Mouse (Mus musculus) megakaryocyte, adult 5-6 weeks (primary cell): ENCODE results near the gene Rdh9. TPM values are rescaled to one million over a fixed set of nuclear protein-coding genes. Genes with fewer than 3 reads are reported as not detected.

ENCODE experiments used
- ATAC-seq: 2 replicates; pipeline ENCODE4 v1.8.0; 2016; ENCODE audit warnings: mild to moderate bottlenecking, inconsistent platforms; ENCODE audit not compliant: poor library complexity, severe bottlenecking
- total RNA-seq, 2 experiments: library from RNA; stranded (forward) in 1 of 2; stranded (reverse) in 1 of 2; fragments of 153-499, 151-499 nt in 1 of 2; fragments of 221-1000, 200-1000 nt in 1 of 2; gene quantifications; 2 replicates each; pipeline versions ENCODE4 v1.2.3 to v1.2.4; 2015 to 2017

Rdh9 gene
- not detected in 2 replicates for total RNA-seq (2015)
- total RNA-seq (2017) = not detected in 2 replicates

- ATAC-seq = no peak
Measured at GRCm38 (mm10) chr10:127776011-127776410, at the start of gene Rdh9. Gene Rdh9, plus strand, starts transcription at chr10:127776386.

GRCm38 (mm10) chr10:127728437-127728836 is 47.7 kb upstream of the Rdh9 start:
- ATAC-seq = no peak

GRCm38 (mm10) chr10:127730285-127730932 is 45.8 kb upstream of the Rdh9 start:
- ATAC-seq = peak; percentile 22

- no peak for ATAC-seq
Measured at GRCm38 (mm10) chr10:127730933-127731310, 45.3 kb upstream of the Rdh9 start.

- ATAC-seq = peak; percentile 67
Measured at GRCm38 (mm10) chr10:127731397-127731796, 44.8 kb upstream of the Rdh9 start.

- ATAC-seq = no peak
Measured at GRCm38 (mm10) chr10:127734434-127734833, 41.8 kb upstream of the Rdh9 start.

GRCm38 (mm10) chr10:127736266-127736665 is 39.9 kb upstream of the Rdh9 start:
- 0 out of 2 replicates have a peak, but pooled peaks have one; percentile 14 for ATAC-seq

GRCm38 (mm10) chr10:127736916-127737315 is 39.3 kb upstream of the Rdh9 start:
- ATAC-seq = peak; percentile 67

GRCm38 (mm10) chr10:127737552-127737951 is 38.6 kb upstream of the Rdh9 start:
- peak; percentile 1; the same call in 1 of the 2 replicates for ATAC-seq

- ATAC-seq = no peak
Measured at GRCm38 (mm10) chr10:127738151-127738882, 37.9 kb upstream of the Rdh9 start.

- ATAC-seq = peak; percentile 60
Measured at GRCm38 (mm10) chr10:127739083-127739660, 37.0 kb upstream of the Rdh9 start, which contains the start of gene Zbtb39. Gene Zbtb39, plus strand, starts transcription at chr10:127739538.

- no peak for ATAC-seq
Measured at GRCm38 (mm10) chr10:127739661-127740161, 36.5 kb upstream of the Rdh9 start.

GRCm38 (mm10) chr10:127744661-127745060 is 31.5 kb upstream of the Rdh9 start:
- ATAC-seq = peak; percentile 62

- ATAC-seq = no peak
Measured at GRCm38 (mm10) chr10:127745886-127746285, 30.3 kb upstream of the Rdh9 start.

- ATAC-seq = no peak
Measured at GRCm38 (mm10) chr10:127747254-127747653, 28.9 kb upstream of the Rdh9 start.

- ATAC-seq = peak; percentile 41; the same call in 1 of the 2 replicates
Measured at GRCm38 (mm10) chr10:127748847-127749612, 27.2 kb upstream of the Rdh9 start.

GRCm38 (mm10) chr10:127750136-127750777 is 25.9 kb upstream of the Rdh9 start:
- no peak for ATAC-seq

- ATAC-seq = no peak
Measured at GRCm38 (mm10) chr10:127751548-127751947, 24.6 kb upstream of the Rdh9 start, which contains the start of gene Gpr182. Gene Gpr182, minus strand, starts transcription at chr10:127751732.

- ATAC-seq = no peak
Measured at GRCm38 (mm10) chr10:127754566-127755166, 21.5 kb upstream of the Rdh9 start.

- ATAC-seq = no peak
Measured at GRCm38 (mm10) chr10:127755246-127755645, 20.9 kb upstream of the Rdh9 start.
